Mouse (Mus musculus): Measurements from ENCODE around the gene Elmo1. TPM values are rescaled to one million over a fixed set of nuclear protein-coding genes. Genes with fewer than 3 reads are reported as not detected.

Gene Elmo1
- total RNA-seq, 2 experiments from 2014 or later, result 27.4 to 27.9 TPM

- H3K27ac ChIP-seq, result no peak overlapping the region
- H3K4me3 ChIP-seq, result no peak overlapping the region
- TF ChIP-seq CTCF (conservative IDR thresholded peaks at IDR 0.05), result no peak
- DNase-seq (ENCODE audit: low spot score in 2 of 2), result no peak
Measured at GRCm38 (mm10) chr13:20117691-20118090, 27.3 kb downstream of the Elmo1 start.

- no peak for DNase-seq (ENCODE audit: low spot score in 2 of 2)
- TF ChIP-seq CTCF (conservative IDR thresholded peaks at IDR 0.05), result no peak
- Histone ChIP-seq H3K27ac (no peak overlapping the region), H3K4me3 (no peak overlapping the region)
Measured at GRCm38 (mm10) chr13:20118909-20119308, 28.5 kb downstream of the Elmo1 start.

GRCm38 (mm10) chr13:20120723-20121122 lies 30.3 kb downstream of the Elmo1 start:
- Histone ChIP-seq H3K27ac (no peak overlapping the region; the same call in 1 of the 2 replicates), H3K4me3 (no peak overlapping the region)
- no peak for DNase-seq (ENCODE audit: low spot score in 2 of 2)
- TF ChIP-seq CTCF (conservative IDR thresholded peaks at IDR 0.05), result no peak

GRCm38 (mm10) chr13:20121385-20122043 lies 31.1 kb downstream of the Elmo1 start:
- Histone ChIP-seq H3K27ac (peak overlapping the region; percentile 24; the same call in 1 of the 2 replicates), H3K4me3 (no peak overlapping the region)
- TF ChIP-seq CTCF (conservative IDR thresholded peaks at IDR 0.05), result no peak
- no peak for DNase-seq (ENCODE audit: low spot score in 2 of 2)

- TF ChIP-seq CTCF (conservative IDR thresholded peaks at IDR 0.05), result no peak
- H3K4me3 ChIP-seq, result no peak overlapping the region
Measured at GRCm38 (mm10) chr13:20123975-20124374, 33.6 kb downstream of the Elmo1 start.

GRCm38 (mm10) chr13:20124965-20125364 lies 34.6 kb downstream of the Elmo1 start:
- Histone ChIP-seq H3K27ac (no peak overlapping the region), H3K4me3 (no peak overlapping the region)
- DNase-seq (ENCODE audit: low spot score in 2 of 2), result no peak
- no peak for TF ChIP-seq CTCF (conservative IDR thresholded peaks at IDR 0.05)

More at GRCm38 (mm10) chr13:20123975-20124374, 33.6 kb downstream of the Elmo1 start:
- no peak for DNase-seq (ENCODE audit: low spot score in 2 of 2)
- H3K27ac ChIP-seq, result no peak overlapping the region

GRCm38 (mm10) chr13:20125845-20126244 lies 35.4 kb downstream of the Elmo1 start:
- no peak for DNase-seq (ENCODE audit: low spot score in 2 of 2)
- TF ChIP-seq CTCF (conservative IDR thresholded peaks at IDR 0.05), result no peak
- H3K27ac ChIP-seq, result no peak overlapping the region
- no peak overlapping the region for H3K4me3 ChIP-seq

- TF ChIP-seq CTCF (conservative IDR thresholded peaks at IDR 0.05), result no peak
- H3K27ac ChIP-seq, result 0 out of 2 replicates have a peak overlapping the region, but pooled peaks have one; percentile 3
- DNase-seq (ENCODE audit: low spot score in 2 of 2), result no peak
- H3K4me3 ChIP-seq, result no peak overlapping the region
Measured at GRCm38 (mm10) chr13:20127553-20127952, 37.2 kb downstream of the Elmo1 start.

- DNase-seq (ENCODE audit: low spot score in 2 of 2), result no peak
- TF ChIP-seq CTCF (conservative IDR thresholded peaks at IDR 0.05), result no peak
- Histone ChIP-seq H3K27ac (0 out of 2 replicates have a peak overlapping the region, but pooled peaks have one; percentile 3), H3K4me3 (no peak overlapping the region)
Measured at GRCm38 (mm10) chr13:20128097-20128496, 37.7 kb downstream of the Elmo1 start.

GRCm38 (mm10) chr13:20130731-20131130 lies 40.3 kb downstream of the Elmo1 start:
- no peak for DNase-seq (ENCODE audit: low spot score in 2 of 2)
- Histone ChIP-seq H3K4me3 (no peak overlapping the region), H3K27ac (no peak overlapping the region)
- TF ChIP-seq CTCF (conservative IDR thresholded peaks at IDR 0.05), result no peak

GRCm38 (mm10) chr13:20131322-20131997 lies 41.1 kb downstream of the Elmo1 start:
- no peak for TF ChIP-seq CTCF (conservative IDR thresholded peaks at IDR 0.05)
- no peak for DNase-seq (ENCODE audit: low spot score in 2 of 2)
- Histone ChIP-seq H3K4me3 (no peak overlapping the region), H3K27ac (no peak overlapping the region)

- no peak for TF ChIP-seq CTCF (conservative IDR thresholded peaks at IDR 0.05)
- no peak for DNase-seq (ENCODE audit: low spot score in 2 of 2)
- Histone ChIP-seq H3K4me3 (no peak overlapping the region), H3K27ac (no peak overlapping the region)
Measured at GRCm38 (mm10) chr13:20131998-20132371, 41.6 kb downstream of the Elmo1 start.

GRCm38 (mm10) chr13:20133602-20134394 lies 43.4 kb downstream of the Elmo1 start:
- no peak for TF ChIP-seq CTCF (conservative IDR thresholded peaks at IDR 0.05)
- Histone ChIP-seq H3K4me3 (no peak overlapping the region), H3K27ac (peak overlapping the region; percentile 29; the same call in 1 of the 2 replicates)
- DNase-seq (ENCODE audit: low spot score in 2 of 2), result no peak
